Mouse (Mus musculus) neutrophil, adult 5-6 weeks (primary cell): ENCODE data around the gene Mypn. TPM values are rescaled to one million over a fixed set of nuclear protein-coding genes. Genes with fewer than 3 reads are reported as not detected.
A peak's percentile ranks its signal among the peaks of the same experiment; 100 is the strongest.

ENCODE experiments used
- ATAC-seq: fragments of 151-379, 151-347 bp; 2 replicates; pipeline ENCODE4 v1.8.0; 2017; ENCODE audit warnings: mild to moderate bottlenecking, moderate TSS enrichment; ENCODE audit not compliant: insufficient number of reproducible peaks, poor library complexity, low FRiP score, severe bottlenecking; ENCODE audit errors: extremely low read depth
- total RNA-seq: library from RNA; stranded (forward); fragments of 200-1000 nt; gene quantifications from 2 replicates; pipeline ENCODE4 v1.2.3, GENCODE M21; 2017

Mypn gene
- total RNA-seq, 1 experiment from 2014 or later: not detected

GRCm38 (mm10) chr10:63208871-63209270, 5.1 kb upstream of the Mypn start:
- no peak for ATAC-seq

- no peak for ATAC-seq
These were observed 750 bp downstream of the Mypn start for GRCm38 (mm10) chr10:63203002-63203401.

- no peak for ATAC-seq
These were observed 2.2 kb downstream of the Mypn start for GRCm38 (mm10) chr10:63201534-63201933.

- ATAC-seq: no peak
These were observed 4.7 kb downstream of the Mypn start for GRCm38 (mm10) chr10:63199008-63199407.

- no peak for ATAC-seq
These were observed 11.0 kb downstream of the Mypn start for GRCm38 (mm10) chr10:63192736-63193135.

- no peak for ATAC-seq
These were observed 11.5 kb downstream of the Mypn start for GRCm38 (mm10) chr10:63192276-63192675.

- no peak for ATAC-seq
These were observed 19.3 kb downstream of the Mypn start for GRCm38 (mm10) chr10:63184451-63184850.

- ATAC-seq: no peak
These were observed 21.5 kb downstream of the Mypn start for GRCm38 (mm10) chr10:63182177-63182768.

- no peak for ATAC-seq
These were observed 22.6 kb downstream of the Mypn start for GRCm38 (mm10) chr10:63181166-63181565.

- no peak for ATAC-seq
These were observed 24.2 kb downstream of the Mypn start for GRCm38 (mm10) chr10:63179524-63179923.

- ATAC-seq: no peak
These were observed 25.4 kb downstream of the Mypn start for GRCm38 (mm10) chr10:63178318-63178717.

- peak; percentile 36; the same call in 1 of the 2 replicates for ATAC-seq
These were observed 26.2 kb downstream of the Mypn start for GRCm38 (mm10) chr10:63177286-63178140.

- ATAC-seq: peak; percentile 76
These were observed 27.3 kb downstream of the Mypn start for GRCm38 (mm10) chr10:63176471-63176931.

GRCm38 (mm10) chr10:63172089-63172488, 31.7 kb downstream of the Mypn start:
- no peak for ATAC-seq

GRCm38 (mm10) chr10:63169503-63169902, 34.2 kb downstream of the Mypn start:
- no peak for ATAC-seq

- ATAC-seq: no peak
These were observed 35.6 kb downstream of the Mypn start for GRCm38 (mm10) chr10:63168124-63168523.

GRCm38 (mm10) chr10:63167241-63167995, 36.3 kb downstream of the Mypn start:
- no peak for ATAC-seq

GRCm38 (mm10) chr10:63165752-63166412, 37.9 kb downstream of the Mypn start:
- no peak for ATAC-seq

- no peak for ATAC-seq
These were observed 42.5 kb downstream of the Mypn start for GRCm38 (mm10) chr10:63161240-63161639.
